Mouse (Mus musculus) macrophage (primary cell): ENCODE measurements around the gene Cela2a. TPM values are rescaled to one million over a fixed set of nuclear protein-coding genes. Genes with fewer than 3 reads are reported as not detected.

Source experiments
- H3K27ac ChIP-seq: fragments of 350-480 bp; formaldehyde crosslinking; 2 replicates; pipeline ENCODE4 v1.9.0; 2021
- H3K36me3 ChIP-seq: fragments of 350-480 bp; formaldehyde crosslinking; 2 replicates; pipeline ENCODE4 v1.9.0; 2021; ENCODE audit errors: inconsistent target
- H3K4me3 ChIP-seq: fragments of 350-480 bp; formaldehyde crosslinking; 2 replicates; pipeline ENCODE4 v1.9.0; 2021; ENCODE audit errors: inconsistent target
- H3K79me2 ChIP-seq: fragments of 350-480 bp; formaldehyde crosslinking; 2 replicates; pipeline ENCODE4 v1.9.0; 2021; ENCODE audit errors: inconsistent target
- whole genome bisulfite sequencing: methylation state at CpG from one replicate; pipeline ENCODE4 v1.1.7; 2026; ENCODE audit warnings: inconsistent platforms; ENCODE audit not compliant: missing documents; 5-methylcytosine and 5-hydroxymethylcytosine counted together
- polyA plus RNA-seq: library from polyadenylated mRNA; stranded (reverse); fragments of 250-400 nt; gene quantifications from 3 replicates; pipeline ENCODE4 v1.2.4, GENCODE M21; 2018; ENCODE audit warnings: inconsistent platforms

The Cela2a gene
- polyA plus RNA-seq, 1 experiment from 2014 or later: not detected

DNA sequence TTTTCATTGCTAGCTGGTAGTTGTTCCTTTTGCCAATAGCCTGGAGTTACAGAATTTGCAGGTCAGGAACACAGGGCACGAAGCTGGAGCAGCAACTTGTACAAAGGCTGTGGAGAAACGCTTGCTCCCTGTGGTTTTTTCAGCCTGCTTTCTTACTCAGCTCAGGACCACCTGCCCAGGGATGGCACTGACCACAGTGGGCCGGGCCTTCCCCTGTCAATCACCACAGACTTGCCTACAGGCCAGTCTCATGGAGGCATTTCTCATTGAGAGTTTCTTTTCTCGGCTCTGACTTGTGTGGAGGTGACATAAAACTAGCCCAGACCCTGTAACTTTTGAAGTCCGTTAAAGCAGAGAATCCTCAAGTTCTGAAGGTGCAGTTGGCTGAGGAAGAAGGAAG is 28.4 kb downstream of the Cela2a start:
- 96% methylated on average over 5 of the region's 5 CpGs for WGBS
- Histone ChIP-seq H3K27ac (no peak overlapping the region), H3K79me2 (peaks cover 40% of the 10 kb centered on the region), H3K4me3 (no peak overlapping the region), H3K36me3 (peaks cover 20% of the 10 kb centered on the region)

DNA sequence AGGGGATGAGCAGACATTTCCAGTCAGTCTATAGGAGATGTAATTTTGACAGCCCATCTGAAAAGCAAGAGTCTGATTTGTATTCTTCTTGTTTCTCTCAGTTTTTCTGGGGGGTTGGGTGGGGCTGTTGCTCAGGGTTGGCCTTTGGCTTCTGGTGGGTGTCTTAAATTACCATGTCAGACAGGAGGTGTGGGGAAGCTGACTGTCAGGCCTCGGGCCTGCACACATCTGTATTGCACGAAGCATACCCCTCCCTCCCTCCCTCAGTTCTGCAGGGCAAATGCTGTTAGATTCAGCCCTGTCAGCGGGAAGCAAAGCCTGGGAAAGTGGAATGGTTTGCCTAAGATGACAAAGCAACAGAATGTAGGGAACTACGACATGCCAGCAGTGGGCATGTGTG is 29.0 kb downstream of the Cela2a start:
- Histone ChIP-seq H3K36me3 (peaks cover 20% of the 10 kb centered on the region), H3K27ac (no peak overlapping the region), H3K4me3 (no peak overlapping the region), H3K79me2 (peaks cover 40% of the 10 kb centered on the region)
- 90% methylated on average over 4 of the region's 4 CpGs for whole genome bisulfite sequencing

DNA sequence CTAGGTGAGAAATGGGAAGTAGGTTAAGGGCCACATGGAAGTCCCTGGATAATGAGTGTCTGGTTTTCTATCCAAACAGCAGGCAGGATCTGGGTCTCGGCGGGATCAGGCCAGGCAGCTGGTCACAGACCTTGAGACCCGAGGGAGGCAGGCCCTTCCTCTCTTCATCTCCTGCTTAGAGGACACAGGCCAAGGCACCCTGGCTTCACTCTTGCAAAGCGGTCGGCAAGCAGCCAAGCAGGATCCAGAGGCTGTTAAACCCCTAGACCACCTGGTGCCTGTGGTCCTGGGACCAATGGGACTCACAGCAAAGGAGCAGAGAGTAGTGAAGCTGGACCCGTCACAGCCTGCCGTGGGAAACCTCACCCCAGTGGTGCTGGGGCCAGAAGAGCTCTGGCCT is 29.6 kb downstream of the Cela2a start:
- WGBS: 91% methylated on average over 7 of the region's 7 CpGs
- Histone ChIP-seq H3K79me2 (peaks cover 40% of the 10 kb centered on the region), H3K27ac (no peak overlapping the region), H3K36me3 (peaks cover 20% of the 10 kb centered on the region), H3K4me3 (no peak overlapping the region)

DNA sequence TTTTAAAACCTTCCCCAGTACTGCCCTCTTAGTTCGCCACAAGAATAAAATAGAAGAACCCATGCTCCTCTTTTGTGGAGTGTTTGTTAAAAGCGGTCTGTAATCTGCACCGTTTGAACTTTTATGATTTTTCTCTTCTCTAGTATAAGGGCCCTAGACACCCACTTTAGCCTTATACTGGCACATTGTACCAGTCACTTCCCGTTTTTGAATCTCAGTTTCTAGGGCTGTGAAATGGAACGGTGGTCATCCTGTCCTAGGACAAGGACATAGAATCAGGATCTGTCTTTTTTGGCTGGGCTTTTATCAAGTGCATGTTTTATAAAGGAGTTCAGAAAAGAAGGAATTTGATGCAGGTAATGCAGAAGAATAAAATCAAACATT is 31.8 kb downstream of the Cela2a start:
- Histone ChIP-seq H3K27ac (peak overlapping the region; percentile 90), H3K4me3 (peak overlapping the region; percentile 78)
- 3% methylated on average over 5 of the region's 5 CpGs for WGBS

DNA sequence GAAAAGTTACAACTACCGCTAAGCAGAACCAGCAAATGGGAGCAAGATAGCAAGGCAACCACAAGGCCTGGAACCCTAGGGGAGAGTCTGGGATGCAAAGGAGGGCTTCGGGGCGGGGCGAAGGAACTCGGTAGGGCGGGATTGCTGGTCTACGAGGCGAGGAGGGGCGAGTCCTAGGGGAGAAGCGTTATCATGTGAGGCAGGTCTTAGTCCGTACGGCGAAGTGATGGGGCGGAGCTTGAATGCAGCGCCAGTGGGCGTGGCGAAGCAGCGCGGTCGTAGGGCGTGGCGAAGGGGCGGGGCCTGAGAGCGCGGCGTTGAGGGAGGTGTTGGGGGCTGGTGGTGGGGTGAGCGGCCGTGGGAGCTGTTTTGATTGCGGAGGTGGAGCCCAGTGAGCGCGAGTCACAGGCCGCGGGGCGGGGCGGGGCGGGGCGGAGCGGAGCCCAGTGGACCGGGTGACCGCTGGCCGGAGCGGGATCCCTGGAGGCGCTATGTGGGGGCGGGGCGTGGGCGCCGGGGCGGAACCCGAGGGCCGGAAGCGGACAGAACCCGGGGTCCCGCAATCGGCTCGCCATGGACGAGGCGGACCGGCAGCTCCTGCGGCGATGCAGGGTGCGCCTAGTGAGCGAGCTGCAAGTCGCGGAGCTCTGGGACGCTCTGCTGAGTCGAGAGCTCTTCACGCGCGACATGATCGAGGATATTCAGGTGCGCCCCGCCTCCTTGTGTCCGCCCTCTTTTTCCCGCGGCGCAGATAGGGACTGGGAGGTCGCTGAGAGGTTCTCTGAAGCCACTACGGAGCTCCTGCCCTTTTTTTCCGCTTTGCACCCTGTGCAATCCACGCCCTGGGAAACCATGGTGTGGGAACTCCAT is 32.4 kb downstream of the Cela2a start, which contains the start of gene Casp9:
Gene Casp9 (plus strand): TSS at position 331 of the 870 bp plus-strand sequence.
- 0% methylated on average over 54 of the region's 80 CpGs for WGBS
- peak within 1 kb of the TSS; percentile 78 for H3K4me3 ChIP-seq

More for the DNA sequence above, 31.8 kb downstream of the Cela2a start:
- Histone ChIP-seq H3K79me2 (peaks cover 44% of the 10 kb centered on the region), H3K36me3 (peaks cover 20% of the 10 kb centered on the region)

DNA sequence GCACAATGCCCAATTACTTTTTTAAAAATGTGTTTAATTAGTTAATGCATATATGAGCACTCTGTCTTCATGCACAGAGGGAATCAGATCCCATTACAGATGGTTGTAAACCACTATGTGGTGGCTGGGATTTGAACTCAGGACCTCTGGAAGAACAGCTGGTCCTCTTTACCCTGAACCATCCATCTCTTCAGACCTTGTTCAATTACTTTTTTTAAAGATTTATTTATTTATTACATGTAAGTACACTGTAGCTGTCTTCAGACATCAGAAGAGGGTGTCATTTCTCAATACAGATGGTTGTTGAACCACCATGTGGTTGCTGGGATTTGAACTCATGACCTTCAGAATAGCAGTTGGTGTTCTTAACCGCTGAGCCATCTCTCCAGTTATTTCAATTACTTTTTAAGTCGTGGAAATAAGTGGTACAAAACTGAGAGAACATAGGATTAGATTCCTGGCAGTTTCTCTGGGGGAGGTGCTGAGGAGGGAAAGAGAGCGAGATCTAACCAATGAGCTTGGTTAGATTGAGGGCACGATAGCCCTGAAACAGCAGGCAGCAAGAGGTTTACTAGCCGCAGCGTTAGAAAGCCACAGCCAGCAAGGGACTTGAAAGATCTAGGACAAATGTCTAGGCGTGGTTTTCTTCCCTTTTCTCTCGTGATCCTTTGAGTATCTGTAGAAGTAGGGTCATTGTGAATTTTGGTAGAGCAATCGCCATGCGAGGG is 33.2 kb downstream of the Cela2a start:
- peaks cover 50% of the 10 kb centered on the region for H3K79me2 ChIP-seq
- peak overlapping the region; percentile 0; the same call in 1 of the 2 replicates for H3K4me3 ChIP-seq
- peak overlapping the region; percentile 81 for H3K27ac ChIP-seq
- WGBS: 6% methylated on average over 10 of the region's 10 CpGs
- H3K36me3 ChIP-seq: peaks cover 17% of the 10 kb centered on the region

More for the DNA sequence above, 32.4 kb downstream of the Cela2a start, which contains the start of gene Casp9:
- peaks cover 51% of the 10 kb centered on the region for H3K79me2 ChIP-seq
- H3K27ac ChIP-seq: peak within 1 kb of the TSS; percentile 90
- H3K36me3 ChIP-seq: peaks cover 20% of the 10 kb centered on the region

DNA sequence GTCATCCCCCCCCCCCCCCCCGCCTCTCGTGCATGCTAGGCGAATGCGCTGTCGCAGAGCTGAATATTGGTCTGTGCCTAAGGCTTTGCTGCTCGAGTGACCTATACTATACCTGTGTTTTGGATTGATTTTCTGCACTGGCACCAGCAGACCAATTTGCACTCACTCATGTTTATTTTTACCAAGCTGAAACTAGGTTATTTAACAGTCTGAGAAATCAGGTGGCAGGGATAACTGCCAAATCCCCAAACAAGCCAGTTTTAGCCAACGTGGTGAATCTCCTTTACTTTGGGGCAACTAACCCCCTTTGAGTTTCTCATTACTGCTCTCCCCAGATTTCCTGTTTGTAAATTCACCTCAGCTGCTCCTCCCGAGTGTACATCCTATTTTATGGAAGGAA is 34.0 kb downstream of the Cela2a start:
- H3K79me2 ChIP-seq: peaks cover 45% of the 10 kb centered on the region
- 77% methylated on average over 6 of the region's 8 CpGs for WGBS
- H3K36me3 ChIP-seq: peaks cover 18% of the 10 kb centered on the region; the same call in 1 of the 2 replicates
- H3K4me3 ChIP-seq: no peak overlapping the region
- H3K27ac ChIP-seq: no peak overlapping the region

DNA sequence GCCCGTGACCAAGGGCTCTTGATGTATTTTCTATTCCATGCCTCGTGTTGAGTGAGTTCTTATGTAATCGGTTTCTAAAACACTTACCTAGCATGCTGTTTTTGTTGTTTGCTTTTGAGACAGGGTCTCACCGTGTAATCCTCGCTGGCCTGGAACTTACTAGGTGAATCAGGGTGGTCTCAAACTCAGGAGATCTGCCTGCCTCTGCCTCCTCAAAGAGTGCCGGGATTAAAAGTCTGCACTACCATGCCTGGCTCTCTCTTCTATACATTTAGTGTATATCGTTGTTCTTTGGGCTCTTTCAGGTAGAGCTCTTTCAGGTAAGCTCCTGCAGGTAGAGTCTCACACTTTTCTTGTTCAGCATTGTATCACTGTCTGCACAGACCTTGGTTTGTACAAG is 34.5 kb downstream of the Cela2a start:
- WGBS: 96% methylated on average over 6 of the region's 7 CpGs
- Histone ChIP-seq H3K79me2 (peaks cover 40% of the 10 kb centered on the region), H3K27ac (no peak overlapping the region), H3K36me3 (peaks cover 18% of the 10 kb centered on the region; the same call in 1 of the 2 replicates), H3K4me3 (no peak overlapping the region)

DNA sequence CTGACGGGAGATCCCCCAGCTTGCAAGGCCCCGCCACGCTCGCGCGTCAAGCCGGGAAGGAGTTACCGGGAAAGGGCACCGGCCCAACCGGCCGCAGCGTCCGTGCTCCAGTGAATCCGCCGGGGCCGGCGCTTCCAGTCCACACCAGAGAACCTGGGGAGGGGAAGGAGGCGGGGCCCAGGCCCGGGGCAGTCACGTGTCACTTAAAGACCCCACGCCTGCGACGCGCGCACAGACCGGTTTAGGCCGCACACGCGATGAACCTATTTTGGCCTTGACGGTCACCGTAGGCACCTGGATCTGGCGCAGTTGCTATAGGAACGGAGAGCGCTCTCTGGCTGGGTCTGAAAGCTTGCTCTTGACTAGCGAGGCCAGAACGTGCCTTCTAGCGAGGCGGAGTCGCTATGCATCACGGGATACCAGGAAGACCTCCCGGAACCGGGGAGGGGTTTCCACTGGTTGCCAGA is 35.4 kb downstream of the Cela2a start, which contains the start of gene Dnajc16:
Gene Dnajc16 (minus strand): TSS at position 408 of the 467 bp plus-strand sequence.
- Histone ChIP-seq H3K36me3 (peaks cover 20% of the 10 kb centered on the region; the same call in 1 of the 2 replicates), H3K79me2 (peaks cover 31% of the 10 kb centered on the region), H3K27ac (peak within 1 kb of the TSS; percentile 55), H3K4me3 (peak within 1 kb of the TSS; percentile 62)
- under 1% methylated on average over 42 of the region's 42 CpGs for WGBS

DNA sequence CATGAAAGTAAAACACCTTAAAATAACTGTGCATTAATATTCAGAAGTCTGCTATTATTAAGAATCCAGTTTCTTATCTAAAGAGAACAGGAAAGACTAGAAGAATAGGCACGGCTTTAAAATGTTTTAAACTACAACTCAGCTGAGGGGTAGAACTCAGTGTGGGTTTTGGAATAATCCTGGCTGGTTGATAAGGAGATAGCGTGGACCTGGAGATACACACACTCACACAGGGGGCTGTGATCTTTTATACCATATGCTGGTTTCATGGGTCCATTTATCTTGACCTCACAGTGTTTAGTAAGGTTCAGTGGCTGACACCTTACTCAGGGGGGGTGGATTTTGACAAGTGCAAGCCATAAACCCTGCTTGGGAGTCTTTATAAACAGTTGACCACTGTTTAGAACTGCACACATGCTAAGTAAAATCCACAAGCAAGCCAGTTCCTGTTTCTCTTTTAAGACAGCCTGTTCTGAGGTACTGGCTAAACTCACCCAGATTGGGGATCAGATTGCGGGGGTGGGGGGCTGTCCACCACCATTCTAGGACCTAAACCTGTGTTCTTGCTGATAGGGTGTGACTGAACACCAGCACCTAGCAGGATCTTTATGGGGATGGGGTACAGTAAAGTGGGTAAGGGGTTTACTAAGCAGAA is 36.3 kb downstream of the Cela2a start:
- H3K4me3 ChIP-seq: peak overlapping the region; percentile 62
- H3K27ac ChIP-seq: peak overlapping the region; percentile 55
- peaks cover 29% of the 10 kb centered on the region; the same call in 1 of the 2 replicates for H3K36me3 ChIP-seq
- 35% methylated on average over 3 of the region's 3 CpGs for WGBS
- H3K79me2 ChIP-seq: peaks cover 22% of the 10 kb centered on the region

DNA sequence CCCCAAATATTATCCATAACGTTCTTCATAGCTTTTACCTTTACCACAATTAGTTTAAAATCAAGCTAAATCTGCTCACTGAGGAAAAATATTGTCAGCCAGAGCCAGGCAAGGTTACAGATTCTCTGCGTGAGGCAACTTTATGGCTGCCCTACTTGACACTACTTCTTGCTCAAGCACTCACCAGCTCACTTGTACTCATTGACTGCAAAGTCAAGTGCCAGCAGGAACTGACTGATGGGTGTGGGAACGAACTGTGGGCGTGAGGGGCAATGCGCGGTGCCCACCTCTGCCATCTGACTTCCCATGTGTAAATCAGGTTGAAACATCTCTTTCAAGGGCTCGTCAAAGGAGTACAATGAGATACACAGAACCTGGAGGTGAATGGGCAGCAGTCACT is 38.5 kb downstream of the Cela2a start:
- 91% methylated on average over 7 of the region's 7 CpGs for WGBS
- Histone ChIP-seq H3K79me2 (peaks cover 16% of the 10 kb centered on the region; the same call in 1 of the 2 replicates), H3K27ac (no peak overlapping the region), H3K4me3 (no peak overlapping the region), H3K36me3 (peaks cover 50% of the 10 kb centered on the region)

DNA sequence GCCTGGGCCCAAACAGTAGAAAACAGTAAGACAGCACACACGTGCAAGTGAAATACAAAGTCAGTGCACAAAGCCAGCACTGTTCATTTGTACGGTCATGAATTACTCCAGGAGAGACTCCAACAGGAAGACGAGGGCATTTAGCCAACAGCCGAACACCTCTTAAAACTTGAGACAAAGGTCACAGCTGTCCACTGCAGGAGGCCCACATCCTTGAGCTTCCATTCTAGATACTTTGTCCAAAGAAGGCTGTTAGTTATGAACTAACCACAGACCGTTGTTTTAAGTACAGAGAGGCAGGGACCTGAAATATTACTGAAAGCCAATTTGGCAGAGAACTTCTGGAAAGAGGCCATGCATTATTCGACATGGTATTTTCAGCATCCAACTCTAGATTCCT is 38.9 kb downstream of the Cela2a start:
- Histone ChIP-seq H3K4me3 (no peak overlapping the region), H3K79me2 (peaks cover 16% of the 10 kb centered on the region; the same call in 1 of the 2 replicates), H3K36me3 (peaks cover 54% of the 10 kb centered on the region), H3K27ac (no peak overlapping the region)
- WGBS: 82% methylated on average over 6 of the region's 6 CpGs

DNA sequence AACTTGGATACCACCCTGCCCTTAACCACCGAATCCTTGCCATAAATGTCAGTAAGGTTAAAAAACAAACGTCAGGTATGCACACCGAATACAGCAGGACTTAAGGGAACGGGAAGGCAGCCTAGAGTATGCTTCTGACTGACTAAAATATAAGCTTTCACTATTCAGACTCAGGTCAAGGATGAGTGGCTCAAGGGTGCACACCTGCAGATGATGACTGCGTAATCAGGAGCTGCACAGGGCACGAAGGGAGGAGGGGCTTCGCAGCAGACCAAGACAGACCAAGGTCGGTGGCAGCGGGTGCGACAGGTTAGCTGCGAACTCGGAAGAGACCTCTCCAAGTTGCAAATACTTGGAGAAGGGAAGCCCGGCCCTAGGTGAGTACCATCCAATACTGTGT is 39.8 kb downstream of the Cela2a start:
- Histone ChIP-seq H3K79me2 (peaks cover 16% of the 10 kb centered on the region; the same call in 1 of the 2 replicates), H3K27ac (no peak overlapping the region), H3K4me3 (no peak overlapping the region), H3K36me3 (peaks cover 63% of the 10 kb centered on the region)
- 95% methylated on average over 13 of the region's 13 CpGs for WGBS

DNA sequence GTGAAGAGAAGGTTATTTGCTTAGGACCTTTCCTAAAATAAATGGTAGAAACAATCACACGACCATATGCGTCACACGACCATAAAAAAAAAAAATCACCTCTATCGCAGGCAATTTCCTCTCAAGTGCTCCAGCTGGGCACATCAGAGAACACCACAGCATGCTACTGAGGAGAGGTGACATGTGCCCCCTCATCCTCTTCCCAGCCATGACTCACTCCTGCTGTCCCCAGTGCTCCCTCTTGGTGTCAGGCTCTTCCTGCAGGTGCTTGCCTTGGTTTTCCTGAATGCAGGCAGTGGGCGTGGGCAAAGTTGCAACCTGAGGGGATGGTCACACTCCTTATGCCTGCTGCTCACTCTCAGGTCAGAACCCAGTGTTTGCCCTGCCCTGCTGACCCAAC is 41.1 kb downstream of the Cela2a start:
- WGBS: 100% methylated on average over 5 of the region's 5 CpGs
- H3K36me3 ChIP-seq: peaks cover 75% of the 10 kb centered on the region
- H3K79me2 ChIP-seq: peaks cover 16% of the 10 kb centered on the region; the same call in 1 of the 2 replicates
- no peak overlapping the region for H3K27ac ChIP-seq
- no peak overlapping the region for H3K4me3 ChIP-seq
